Mouse (Mus musculus) heart, adult 2 months (tissue): ENCODE data around the gene Slc9a9. TPM values are rescaled to one million over a fixed set of nuclear protein-coding genes. Genes with fewer than 3 reads are reported as not detected.

ENCODE experiments used
- DNase-seq, 2 experiments: peaks; one replicate each; pipeline ENCODE4 v3.0.0; 2021
- H3K27ac ChIP-seq: fragments of 200-600 bp; 2 replicates; pipeline ENCODE4 v1.8.1; 2022
- H3K27me3 ChIP-seq: fragments of 200-500 bp; 2 replicates; pipeline ENCODE4 v1.6.1; 2012; ENCODE audit warnings: mild to moderate bottlenecking, low read length, inconsistent platforms, mixed read lengths; ENCODE audit not compliant: control insufficient read depth, insufficient read depth
- H3K36me3 ChIP-seq: fragments of 200-500 bp; 2 replicates; pipeline ENCODE4 v1.6.1; 2012; ENCODE audit warnings: low read length, inconsistent platforms; ENCODE audit not compliant: control insufficient read depth, insufficient read depth
- H3K4me1 ChIP-seq: fragments of 200-500 bp; 2 replicates; pipeline ENCODE4 v1.6.1; 2011; ENCODE audit warnings: low read length; ENCODE audit not compliant: control insufficient read depth, insufficient read depth
- H3K4me3 ChIP-seq: fragments of 200-600 bp; 2 replicates; pipeline ENCODE4 v1.8.1; 2022
- H3K79me2 ChIP-seq: fragments of 200-500 bp; replicated peaks from 2 replicates; pipeline ENCODE4 v1.6.1; 2012; ENCODE audit warnings: mild to moderate bottlenecking, inconsistent platforms, low read length, moderate library complexity, mixed read lengths; ENCODE audit not compliant: control insufficient read depth, insufficient read depth
- H3K9ac ChIP-seq: fragments of 200-500 bp; 2 replicates; pipeline ENCODE4 v1.6.1; 2012; ENCODE audit warnings: low read depth, mild to moderate bottlenecking, control low read depth, inconsistent platforms, low read length, mixed read lengths
- CTCF ChIP-seq: fragments of 200-600 bp; IDR thresholded peaks from 2 replicates; pipeline ENCODE4 v1.8.1; 2022; ENCODE audit warnings: antibody characterized with exemption, mild to moderate bottlenecking, moderate library complexity
- EP300 ChIP-seq: fragments of 200-500 bp; IDR thresholded peaks from 2 replicates; pipeline ENCODE4 v1.6.1; 2011; ENCODE audit warnings: low read depth, low read length, control low read depth; ENCODE audit not compliant: insufficient read depth
- POLR2A ChIP-seq: fragments of 200-500 bp; IDR thresholded peaks from 2 replicates; pipeline ENCODE4 v1.6.1; 2011; ENCODE audit warnings: mild to moderate bottlenecking, low read depth, low read length, control low read depth; ENCODE audit not compliant: insufficient read depth
- WGBS: fragments of 180-500 bp; shearing (Covaris S2); methylation state at CpG from one replicate; pipeline ENCODE4 v1.1.7; 2018; 5-methylcytosine and 5-hydroxymethylcytosine counted together
- intact Hi-C: fragments of 180-260 bp; cut with DNase I; formaldehyde crosslinking; loops from one replicate; pipeline ENCODE4 v1.15.1; 2025
- polyA plus RNA-seq: library from polyadenylated mRNA; depleted of rRNA; stranded (reverse); fragments of >200 nt; gene quantifications from 2 replicates; pipeline ENCODE4 v1.2.3, GENCODE M21; 2012
- total RNA-seq, 2 experiments: library from RNA; stranded (reverse); gene quantifications; 2 replicates each; pipeline ENCODE4 v1.2.3; 2021

Gene Slc9a9
- total and polyA plus RNA-seq, 3 experiments: 1.9 to 2.2 (median 2.0) TPM

DNA sequence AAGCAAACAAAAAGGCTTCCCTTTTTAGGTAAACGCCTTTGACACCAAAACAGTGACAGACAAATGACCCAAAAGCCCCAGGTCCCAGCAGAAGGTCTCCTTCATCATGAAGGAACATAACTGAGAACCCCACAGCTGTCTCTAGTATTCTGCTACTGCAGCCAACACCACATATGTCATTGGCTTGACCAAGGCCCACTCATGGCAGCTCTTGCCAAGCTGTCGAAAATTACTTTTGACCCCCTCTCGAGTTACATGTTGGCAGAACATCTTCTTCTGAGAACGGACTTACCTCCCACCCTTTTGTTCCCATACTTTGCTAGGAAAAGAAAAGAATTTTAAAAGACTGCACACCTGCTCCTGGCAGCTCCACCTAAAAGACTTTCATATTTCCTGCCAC, 488.2 kb downstream of the Slc9a9 start:
- intact Hi-C loops: no loop called here
- H3K36me3 ChIP-seq: no peaks in the 10 kb centered on the region
- no peak overlapping the region for H3K9ac ChIP-seq
- no peaks in the 10 kb centered on the region for H3K27me3 ChIP-seq
- DNase-seq: no peak
- WGBS: 68% methylated on average over 4 of the region's 4 CpGs
- no peaks in the 10 kb centered on the region for H3K4me1 ChIP-seq
- TF ChIP-seq POLR2A: no peak
- no peak overlapping the region for H3K27ac ChIP-seq
- no peak overlapping the region for H3K4me3 ChIP-seq
- no peaks in the 10 kb centered on the region for H3K79me2 ChIP-seq

DNA sequence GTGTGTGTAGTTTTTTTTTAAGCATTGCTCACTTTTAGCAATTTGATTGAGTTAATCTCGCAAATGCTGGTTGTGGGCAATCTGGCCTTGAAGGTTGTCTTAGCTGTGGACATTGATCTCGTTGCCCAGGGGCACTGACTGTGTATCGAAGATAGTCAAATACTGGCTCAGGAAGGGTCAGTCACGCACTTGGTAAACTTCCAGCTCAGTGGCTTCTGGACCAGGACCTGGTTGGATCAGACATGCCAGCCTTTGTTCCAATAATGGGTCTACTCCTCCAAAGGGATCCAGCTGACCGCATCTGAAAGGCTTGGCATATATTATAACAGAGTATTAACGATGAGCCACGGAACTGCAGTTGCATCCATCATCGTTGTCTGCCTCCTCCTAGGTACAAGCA, 489.2 kb downstream of the Slc9a9 start:
- TF ChIP-seq CTCF (no peak), EP300 (no peak), POLR2A (no peak)
- Histone ChIP-seq H3K27ac (no peak overlapping the region), H3K4me3 (no peak overlapping the region), H3K27me3 (no peaks in the 10 kb centered on the region), H3K36me3 (no peaks in the 10 kb centered on the region), H3K4me1 (no peaks in the 10 kb centered on the region), H3K9ac (no peak overlapping the region), H3K79me2 (no peaks in the 10 kb centered on the region)
- 91% methylated on average over 8 of the region's 8 CpGs for WGBS
- DNase-seq: no peak
- intact Hi-C loops: no loop called here

DNA sequence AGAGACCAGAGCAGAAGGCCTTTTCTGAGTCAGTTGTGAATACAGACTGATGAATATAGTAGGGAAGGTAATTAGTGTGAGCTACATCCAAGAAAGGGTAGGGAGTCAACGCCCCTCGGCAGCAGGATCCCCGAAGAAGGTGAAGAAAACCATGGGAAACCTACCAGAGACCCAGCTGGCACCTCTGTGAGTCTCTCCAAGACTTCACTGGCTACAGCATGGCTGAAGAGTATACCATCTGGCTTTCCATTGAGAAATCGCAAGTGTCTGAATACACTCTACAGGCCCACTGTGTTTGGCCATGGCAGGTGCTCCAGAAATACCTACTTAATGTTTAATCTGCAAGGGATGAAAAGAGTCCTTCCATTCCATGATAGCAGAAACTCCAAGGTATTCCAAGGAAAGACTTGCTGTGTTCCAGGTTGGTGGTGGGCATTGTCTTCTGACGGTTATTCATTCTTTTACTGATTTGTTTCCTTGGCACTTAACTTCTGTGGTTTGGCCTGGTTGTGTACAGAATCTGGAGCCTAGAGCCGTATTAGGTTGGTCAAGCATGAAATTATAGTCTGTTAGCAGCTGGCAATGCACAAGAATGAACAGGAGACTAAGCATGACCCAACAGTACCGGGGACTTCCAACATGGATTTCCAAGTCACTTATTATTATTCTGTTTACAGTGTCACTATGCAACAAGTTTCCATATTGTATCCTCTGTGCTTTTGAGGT, 491.0 kb downstream of the Slc9a9 start:
- no peaks in the 10 kb centered on the region for H3K79me2 ChIP-seq
- no peak overlapping the region for H3K27ac ChIP-seq
- no peaks in the 10 kb centered on the region for H3K4me1 ChIP-seq
- DNase-seq: no peak
- no peak overlapping the region for H3K4me3 ChIP-seq
- intact Hi-C loops: no loop called here
- no peaks in the 10 kb centered on the region for H3K36me3 ChIP-seq
- TF ChIP-seq CTCF: no peak
- TF ChIP-seq EP300: no peak
- no peak for TF ChIP-seq POLR2A
- no peaks in the 10 kb centered on the region for H3K27me3 ChIP-seq
- 89% methylated on average over 7 of the region's 7 CpGs for WGBS
- no peak overlapping the region for H3K9ac ChIP-seq

DNA sequence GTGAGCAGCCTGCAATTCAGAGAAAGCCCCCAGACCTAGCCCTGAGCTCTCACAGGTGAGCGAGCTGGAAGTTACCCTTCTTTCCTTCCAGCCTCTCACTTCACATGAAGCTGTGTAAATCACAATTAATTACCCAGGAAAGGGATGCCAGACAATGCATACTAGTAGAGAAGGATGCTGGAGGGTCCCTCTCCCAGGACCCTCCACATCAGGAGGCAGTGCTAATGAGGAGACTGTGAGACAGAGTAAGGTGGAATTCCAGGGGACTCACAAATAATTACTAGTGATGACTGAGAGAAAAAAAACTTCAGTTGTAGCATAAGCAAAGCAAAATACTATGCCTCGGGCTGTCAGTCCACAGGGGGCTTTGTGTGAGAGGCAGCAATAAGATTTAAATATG, 492.0 kb downstream of the Slc9a9 start:
- Histone ChIP-seq H3K27ac (no peak overlapping the region), H3K4me1 (peaks cover 4% of the 10 kb centered on the region), H3K79me2 (no peaks in the 10 kb centered on the region), H3K4me3 (no peak overlapping the region), H3K36me3 (no peaks in the 10 kb centered on the region; the same call in 1 of the 2 replicates), H3K9ac (no peak overlapping the region), H3K27me3 (no peaks in the 10 kb centered on the region)
- no peak for DNase-seq
- intact Hi-C loops: no loop called here
- WGBS: 87% methylated on average over 2 of the region's 2 CpGs
- TF ChIP-seq POLR2A (no peak), CTCF (no peak), EP300 (no peak)

DNA sequence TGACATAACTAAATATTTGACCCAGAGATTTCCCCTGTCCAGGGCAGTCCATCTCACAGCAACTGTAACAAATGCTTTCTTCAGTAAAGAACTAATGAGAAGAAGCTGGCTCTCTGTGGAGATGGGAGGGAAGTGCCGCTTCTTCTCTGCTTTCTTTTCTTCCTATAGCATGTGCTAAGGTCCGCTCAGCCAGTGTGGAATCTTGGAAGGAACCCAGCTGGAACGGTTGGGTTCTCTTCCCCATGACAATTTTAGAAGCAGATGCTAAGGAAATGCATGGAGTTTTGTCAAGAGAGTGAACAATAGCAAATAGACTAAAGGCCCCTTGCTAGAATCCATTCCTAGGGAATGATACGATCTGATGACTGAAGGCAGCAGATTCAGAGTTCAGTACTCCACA, 496.5 kb downstream of the Slc9a9 start:
- no peaks in the 10 kb centered on the region for H3K27me3 ChIP-seq
- H3K27ac ChIP-seq: no peak overlapping the region; the same call in 1 of the 2 replicates
- peak in 1 of 2 experiments; percentile 26 for DNase-seq
- H3K4me3 ChIP-seq: no peak overlapping the region
- H3K9ac ChIP-seq: no peak overlapping the region
- 35% methylated on average over 4 of the region's 4 CpGs for WGBS
- no peaks in the 10 kb centered on the region for H3K79me2 ChIP-seq
- H3K36me3 ChIP-seq: no peaks in the 10 kb centered on the region; the same call in none of the 2 replicates
- intact Hi-C loops: loop anchor here (5.0 kb wide), 1 partner anchor 111 kb away; no protein-coding TSS in a partner anchor
- peaks cover 6% of the 10 kb centered on the region for H3K4me1 ChIP-seq
- no peak for TF ChIP-seq EP300
- TF ChIP-seq POLR2A: no peak
- TF ChIP-seq CTCF: no peak

DNA sequence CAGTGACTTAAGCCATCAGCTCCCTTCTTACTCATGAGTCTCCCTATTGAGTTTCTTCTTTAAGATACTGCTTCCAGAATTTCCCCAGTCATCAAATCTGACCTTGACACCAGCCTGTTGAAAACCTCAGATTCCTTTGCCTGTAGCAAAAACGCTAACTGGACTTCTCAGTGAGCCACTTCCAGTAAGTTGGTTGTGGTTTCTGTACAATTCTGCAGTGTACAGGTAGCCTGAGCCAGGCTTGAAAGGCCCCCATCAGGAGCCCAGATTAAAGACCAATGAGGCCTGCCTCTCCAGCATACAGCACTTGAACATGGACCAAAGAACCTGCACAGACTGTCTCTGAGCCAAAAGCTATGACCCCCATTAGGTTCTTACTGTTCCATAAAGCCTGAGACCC, 498.1 kb downstream of the Slc9a9 start:
- intact Hi-C loops: loop anchor here (5.0 kb wide), 1 partner anchor 109 kb away; no protein-coding TSS in a partner anchor
- no peaks in the 10 kb centered on the region for H3K27me3 ChIP-seq
- H3K9ac ChIP-seq: no peak overlapping the region
- 67% methylated on average over 1 of the region's 1 CpGs for WGBS
- peaks cover 6% of the 10 kb centered on the region for H3K4me1 ChIP-seq
- no peak overlapping the region for H3K4me3 ChIP-seq
- H3K36me3 ChIP-seq: no peaks in the 10 kb centered on the region; the same call in none of the 2 replicates
- no peak for TF ChIP-seq CTCF
- no peak for TF ChIP-seq POLR2A
- no peak for TF ChIP-seq EP300
- no peaks in the 10 kb centered on the region for H3K79me2 ChIP-seq
- H3K27ac ChIP-seq: no peak overlapping the region
- DNase-seq: no peak
